Mouse (Mus musculus) hindbrain, embryonic 14.5 days (tissue): ENCODE data around the gene Nudt12. TPM values are rescaled to one million over a fixed set of nuclear protein-coding genes. Genes with fewer than 3 reads are reported as not detected.

ENCODE experiments used
- ATAC-seq: fragments of 200-750 bp; cut with Nextera tagmentation; 2 replicates; pipeline ENCODE4 v1.8.0; 2017; ENCODE audit warnings: moderate number of reproducible peaks, mild to moderate bottlenecking, moderate TSS enrichment, moderate library complexity; ENCODE audit not compliant: low FRiP score
- DNase-seq: peaks from one replicate; pipeline ENCODE4 v3.0.0-alpha.2; 2015; ENCODE audit warnings: low spot score
- H3K27ac ChIP-seq: fragments of 300-500 bp; sonication (generic); 2 replicates; pipeline ENCODE4 v1.5.1; 2014; ENCODE audit warnings: mild to moderate bottlenecking, moderate library complexity
- H3K27me3 ChIP-seq: fragments of 300-500 bp; sonication (generic); 2 replicates; pipeline ENCODE4 v1.6.1; 2014; ENCODE audit warnings: mild to moderate bottlenecking, low read length, mixed read lengths; ENCODE audit not compliant: control insufficient read depth, insufficient read depth
- H3K36me3 ChIP-seq: fragments of 300-500 bp; sonication (generic); replicated peaks from 2 replicates; pipeline ENCODE4 v1.6.1; 2014; ENCODE audit not compliant: control insufficient read depth, insufficient read depth
- H3K4me1 ChIP-seq: fragments of 300-500 bp; sonication (generic); replicated peaks from 2 replicates; pipeline ENCODE4 v1.6.1; 2014; ENCODE audit warnings: antibody characterized with exemption, low read length, mixed read lengths; ENCODE audit not compliant: control insufficient read depth, insufficient read depth
- H3K4me2 ChIP-seq: fragments of 300-500 bp; sonication (generic); replicated peaks from 2 replicates; pipeline ENCODE4 v1.6.1; 2014; ENCODE audit warnings: mild to moderate bottlenecking, moderate library complexity
- H3K4me3 ChIP-seq: fragments of 300-500 bp; sonication (generic); replicated peaks from 2 replicates; pipeline ENCODE4 v1.5.1; 2014; ENCODE audit warnings: mild to moderate bottlenecking, low read length
- H3K9ac ChIP-seq: fragments of 300-500 bp; sonication (generic); 2 replicates; pipeline ENCODE4 v1.6.1; 2014
- H3K9me3 ChIP-seq: fragments of 300-500 bp; sonication (generic); 2 replicates; pipeline ENCODE4 v1.6.1; 2016; ENCODE audit warnings: low read length; ENCODE audit not compliant: control insufficient read depth
- WGBS: fragments of 180-500 bp; shearing (Covaris S2); extraction: QIAGEN DNeasy Blood & Tissue Kit; methylation state at CpG from one replicate; pipeline ENCODE4 v1.1.7; 2014; 5-methylcytosine and 5-hydroxymethylcytosine counted together
- polyA plus RNA-seq: library from polyadenylated mRNA; unstranded; fragments of >200 nt; fragmentation: Nextera tagmentation; extraction: Ambion mirVana; gene quantifications from 2 replicates; pipeline ENCODE4 v1.2.1, GENCODE M21; 2014

Gene Nudt12
- 6.0 TPM in 2 replicates for polyA plus RNA-seq

DNA sequence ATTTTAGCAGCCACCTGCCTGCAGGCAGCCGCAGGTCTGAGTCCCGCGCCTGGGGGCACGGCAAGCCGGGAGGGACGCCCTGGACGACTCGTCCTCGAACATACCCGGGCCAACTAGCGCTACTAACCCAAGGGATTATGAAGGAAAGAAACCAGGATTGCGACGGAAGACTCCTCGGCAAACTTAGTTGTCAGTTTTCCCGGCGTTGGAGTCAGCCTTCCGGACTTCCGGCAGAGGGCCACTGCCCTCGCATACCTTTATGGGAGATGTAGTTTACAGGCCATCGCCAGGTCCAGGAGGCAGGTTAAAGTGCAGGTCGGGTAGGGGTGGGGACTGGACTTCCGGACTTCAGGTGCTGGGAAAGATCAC, at the start of gene Nudt12:
Nudt12 (minus strand) TSS at position 282 of the 369 bp plus-strand sequence.
- DNase-seq, result peak; percentile 62
- Histone ChIP-seq H3K27me3 (no peaks in the 10 kb centered on the region), H3K4me1 (no peaks in the 10 kb centered on the region), H3K4me3 (peak within 1 kb of the TSS; percentile 57), H3K9ac (peak within 1 kb of the TSS; percentile 56), H3K27ac (no peak within 1 kb of the TSS), H3K4me2 (peak within 1 kb of the TSS; percentile 75), H3K36me3 (no peaks in the 10 kb centered on the region), H3K9me3 (no peaks in the 10 kb centered on the region)
- under 1% methylated on average over 22 of the region's 22 CpGs for WGBS
- ATAC-seq, result peak; percentile 85

DNA sequence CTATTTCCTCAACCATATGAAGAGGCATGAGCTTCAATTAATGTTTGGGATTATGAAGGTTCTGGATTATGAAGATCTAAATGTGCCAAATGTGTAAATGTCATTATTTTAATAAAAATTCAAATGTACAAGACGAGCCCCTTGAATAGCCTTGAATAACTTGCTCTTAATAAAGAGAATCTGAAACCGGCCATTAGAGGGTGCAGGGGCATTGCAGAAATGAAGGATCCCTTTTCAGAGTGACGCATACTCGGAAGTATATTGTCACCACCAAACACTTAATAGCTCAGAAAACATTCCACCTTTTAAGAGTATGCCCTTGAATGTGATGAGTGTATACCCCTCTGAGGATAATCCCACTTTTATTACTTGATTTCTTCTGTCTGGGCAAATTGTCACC, 40.1 kb upstream of the Nudt12 start:
- Histone ChIP-seq H3K4me3 (no peak overlapping the region), H3K4me1 (no peaks in the 10 kb centered on the region), H3K27me3 (no peaks in the 10 kb centered on the region), H3K36me3 (no peaks in the 10 kb centered on the region), H3K27ac (no peak overlapping the region), H3K4me2 (no peak overlapping the region), H3K9ac (no peak overlapping the region), H3K9me3 (no peaks in the 10 kb centered on the region)
- 58% methylated on average over 4 of the region's 4 CpGs for WGBS
- DNase-seq, result peak; percentile 56
- ATAC-seq, result no peak

GRCm38 (mm10) chr17:59039754-59040153, 26.6 kb upstream of the Nudt12 start:
- ATAC-seq (no peak), DNase-seq (peak; percentile 80)
- Histone ChIP-seq H3K27me3 (no peaks in the 10 kb centered on the region), H3K4me3 (no peak overlapping the region), H3K27ac (no peak overlapping the region), H3K9me3 (no peaks in the 10 kb centered on the region), H3K9ac (no peak overlapping the region), H3K36me3 (no peaks in the 10 kb centered on the region), H3K4me1 (no peaks in the 10 kb centered on the region), H3K4me2 (no peak overlapping the region)
- 46% methylated on average over 5 of the region's 5 CpGs for WGBS

GRCm38 (mm10) chr17:59033445-59033844, 20.3 kb upstream of the Nudt12 start:
- no peak for ATAC-seq
- Histone ChIP-seq H3K27me3 (no peaks in the 10 kb centered on the region), H3K4me3 (no peak overlapping the region), H3K9me3 (no peaks in the 10 kb centered on the region), H3K4me1 (no peaks in the 10 kb centered on the region), H3K36me3 (no peaks in the 10 kb centered on the region), H3K9ac (no peak overlapping the region), H3K4me2 (no peak overlapping the region), H3K27ac (no peak overlapping the region)
- WGBS, result 94% methylated on average over 3 of the region's 3 CpGs
- DNase-seq, result no peak

DNA sequence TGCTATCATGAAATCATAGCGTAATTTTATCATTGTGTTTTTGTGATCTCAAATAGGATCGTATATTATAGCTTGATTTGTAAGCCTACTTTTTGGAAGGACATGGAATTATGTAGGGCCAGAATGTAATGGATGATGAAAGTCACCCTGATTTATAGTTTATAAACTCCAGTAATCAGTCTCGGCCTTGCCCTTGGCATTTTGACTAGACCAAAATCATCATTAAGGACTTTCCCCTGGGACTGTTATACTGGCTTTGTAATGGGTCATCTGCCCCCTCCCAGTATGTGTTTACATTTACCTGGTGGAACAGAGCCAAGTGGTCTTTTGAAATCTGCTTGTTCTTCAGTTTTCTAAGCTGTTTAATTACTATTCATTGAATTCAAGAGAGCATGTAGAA, 13.2 kb upstream of the Nudt12 start:
- H3K27ac ChIP-seq, result no peak overlapping the region
- H3K27me3 ChIP-seq, result no peaks in the 10 kb centered on the region
- no peaks in the 10 kb centered on the region for H3K4me1 ChIP-seq
- WGBS, result 84% methylated on average over 3 of the region's 3 CpGs
- ATAC-seq (no peak), DNase-seq (no peak)
- H3K9me3 ChIP-seq, result no peaks in the 10 kb centered on the region
- H3K9ac ChIP-seq, result no peak overlapping the region
- no peaks in the 10 kb centered on the region for H3K36me3 ChIP-seq
- H3K4me3 ChIP-seq, result no peak overlapping the region
- no peak overlapping the region for H3K4me2 ChIP-seq

- H3K27me3 ChIP-seq, result no peaks in the 10 kb centered on the region
- DNase-seq, result no peak
- no peak overlapping the region for H3K9ac ChIP-seq
- no peak overlapping the region for H3K4me3 ChIP-seq
- H3K36me3 ChIP-seq, result no peaks in the 10 kb centered on the region
- no peak overlapping the region for H3K27ac ChIP-seq
- H3K9me3 ChIP-seq, result no peaks in the 10 kb centered on the region
- no peak overlapping the region for H3K4me2 ChIP-seq
- no peak for ATAC-seq
- H3K4me1 ChIP-seq, result no peaks in the 10 kb centered on the region
- 39% methylated on average over 6 of the region's 6 CpGs for WGBS
Measured at GRCm38 (mm10) chr17:59024502-59024901, 11.3 kb upstream of the Nudt12 start.

DNA sequence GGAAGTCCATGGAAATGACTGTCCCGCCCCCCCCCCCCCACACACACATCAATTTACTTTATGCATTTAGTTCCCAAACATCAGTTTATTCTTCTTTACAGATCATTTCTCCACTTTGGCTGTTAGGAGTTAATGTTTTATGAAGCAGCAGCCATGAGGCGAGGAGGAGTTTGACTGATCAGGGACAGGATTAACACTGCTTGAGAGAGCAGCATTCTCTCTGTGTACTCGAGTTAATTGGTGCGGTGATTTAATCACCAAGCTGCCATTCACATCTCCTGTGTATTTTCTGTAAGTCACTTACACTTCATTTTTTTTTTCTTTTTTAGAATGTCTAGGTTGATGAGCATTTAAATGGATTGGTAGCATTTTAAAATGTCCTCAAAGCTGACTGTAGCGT, 10.8 kb upstream of the Nudt12 start:
- Histone ChIP-seq H3K27me3 (no peaks in the 10 kb centered on the region), H3K9ac (no peak overlapping the region), H3K27ac (no peak overlapping the region), H3K4me3 (no peak overlapping the region), H3K9me3 (no peaks in the 10 kb centered on the region), H3K36me3 (no peaks in the 10 kb centered on the region), H3K4me2 (no peak overlapping the region), H3K4me1 (no peaks in the 10 kb centered on the region)
- ATAC-seq (no peak), DNase-seq (no peak)
- WGBS, result 26% methylated on average over 5 of the region's 5 CpGs

GRCm38 (mm10) chr17:59018666-59019065, 5.5 kb upstream of the Nudt12 start:
- Histone ChIP-seq H3K9me3 (no peaks in the 10 kb centered on the region), H3K4me3 (no peak overlapping the region), H3K4me1 (no peaks in the 10 kb centered on the region), H3K9ac (no peak overlapping the region), H3K27me3 (no peaks in the 10 kb centered on the region), H3K4me2 (no peak overlapping the region), H3K27ac (no peak overlapping the region), H3K36me3 (no peaks in the 10 kb centered on the region)
- WGBS, result 81% methylated on average over 4 of the region's 4 CpGs
- ATAC-seq, result no peak
- DNase-seq, result no peak

DNA sequence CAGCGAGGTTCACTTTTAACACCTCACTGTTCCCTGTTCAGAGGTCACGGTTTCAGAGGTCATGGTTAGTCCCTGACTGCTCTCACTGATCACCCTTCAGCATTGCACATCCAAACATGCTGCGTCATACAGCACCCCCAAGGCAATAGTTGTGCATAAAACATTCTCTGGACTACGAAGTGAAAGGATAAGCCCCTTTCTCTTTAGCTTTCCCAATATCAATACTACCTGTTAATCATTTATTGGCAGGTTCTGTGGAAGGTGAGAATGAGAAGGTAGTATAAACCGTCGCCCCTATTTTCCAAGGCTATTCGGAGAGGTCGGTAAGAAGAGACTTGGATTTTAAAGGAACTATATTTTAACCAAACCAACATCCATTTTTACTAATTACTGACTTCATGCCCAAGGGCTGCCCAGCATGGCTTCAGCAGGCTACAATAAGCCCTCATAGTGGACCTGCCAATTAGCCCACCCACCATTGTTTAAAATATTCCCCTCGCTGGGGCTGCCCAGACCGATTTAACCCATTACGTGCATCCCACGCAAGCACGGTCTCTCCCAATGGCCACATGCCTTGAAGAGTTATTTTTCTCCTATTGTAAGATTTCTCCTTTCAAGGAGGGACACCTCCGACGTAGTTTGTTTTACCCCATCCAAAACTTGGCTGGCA, 616 bp downstream of the Nudt12 start:
- Histone ChIP-seq H3K27me3 (no peaks in the 10 kb centered on the region), H3K36me3 (no peaks in the 10 kb centered on the region), H3K9ac (peak overlapping the region; percentile 56), H3K9me3 (no peaks in the 10 kb centered on the region), H3K4me1 (no peaks in the 10 kb centered on the region), H3K4me2 (peak overlapping the region; percentile 75), H3K27ac (no peak overlapping the region), H3K4me3 (peak overlapping the region; percentile 57)
- ATAC-seq (peak; percentile 84), DNase-seq (peak; percentile 43)
- WGBS, result 8% methylated on average over 15 of the region's 15 CpGs
